Mouse (Mus musculus): Measurements from ENCODE around the gene Uqcrfs1. TPM values are rescaled to one million over a fixed set of nuclear protein-coding genes. Genes with fewer than 3 reads are reported as not detected.

Gene Uqcrfs1
- polyA plus RNA-seq, 1 experiment from 2014 or later = 256 TPM

DNA sequence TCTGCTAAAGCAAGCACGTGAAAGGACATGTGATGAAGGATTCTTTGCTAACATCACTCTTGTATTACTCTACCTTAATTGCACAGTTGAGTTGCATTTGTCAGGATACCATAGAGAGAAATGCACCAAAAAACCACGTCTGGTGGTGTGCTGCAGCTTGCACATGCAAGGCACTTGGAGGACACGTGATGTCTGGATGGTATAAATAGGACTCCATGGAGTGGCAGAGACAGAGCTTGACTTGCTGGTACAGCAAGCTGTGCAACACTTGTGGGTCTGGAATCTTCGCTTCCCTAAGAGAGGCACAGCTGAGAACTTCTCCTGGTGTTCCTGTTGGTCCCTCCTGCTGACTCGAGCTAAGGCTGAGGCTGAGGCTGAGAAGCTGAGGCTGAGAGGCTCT is 4.2 kb upstream of the Uqcrfs1 start:
- Histone ChIP-seq H3K36me3 (replicated peaks) (no peaks in the 10 kb centered on the region), H3K4me1 (peaks cover 7% of the 10 kb centered on the region), H3K4me2 (no peak overlapping the region), H3K9me3 (no peaks in the 10 kb centered on the region), H3K9ac (no peak overlapping the region), H3K27ac (no peak overlapping the region), H3K4me3 (no peak overlapping the region), H3K27me3 (replicated peaks) (no peaks in the 10 kb centered on the region)
- no peak for ATAC-seq (replicated peaks)
- WGBS = 75% methylated on average over 5 of the region's 5 CpGs

DNA sequence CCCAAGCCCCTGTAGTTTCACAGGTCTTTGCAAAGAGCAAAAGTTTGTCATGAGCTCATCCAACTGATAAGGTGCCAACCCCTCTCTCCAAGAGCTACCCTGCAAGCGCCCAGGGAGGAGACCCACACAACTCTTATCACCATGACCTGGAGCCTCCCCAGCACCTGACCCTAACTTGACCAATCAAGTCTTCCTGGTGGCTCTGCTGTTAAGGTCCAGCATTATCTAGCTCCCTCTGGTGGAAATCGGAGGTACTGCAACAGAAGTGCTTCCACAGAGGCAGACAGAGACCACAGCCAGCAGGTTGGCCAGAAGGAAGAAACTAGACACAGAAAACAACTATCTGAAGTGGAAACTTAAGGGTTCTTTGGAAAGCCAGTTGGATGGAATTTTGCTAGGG is 3.7 kb upstream of the Uqcrfs1 start:
- Histone ChIP-seq H3K9ac (no peak overlapping the region), H3K36me3 (replicated peaks) (no peaks in the 10 kb centered on the region), H3K4me3 (no peak overlapping the region), H3K27me3 (replicated peaks) (no peaks in the 10 kb centered on the region), H3K4me1 (peaks cover 12% of the 10 kb centered on the region), H3K4me2 (no peak overlapping the region), H3K9me3 (no peaks in the 10 kb centered on the region), H3K27ac (no peak overlapping the region)
- 31% methylated on average over 2 of the region's 2 CpGs for WGBS
- no peak for ATAC-seq (replicated peaks)

GRCm38 (mm10) chr13:30530761-30531160 is 14.4 kb downstream of the Uqcrfs1 start:
- Histone ChIP-seq H3K27me3 (replicated peaks) (no peaks in the 10 kb centered on the region), H3K27ac (no peak overlapping the region), H3K9me3 (no peaks in the 10 kb centered on the region), H3K36me3 (replicated peaks) (no peaks in the 10 kb centered on the region), H3K4me3 (no peak overlapping the region), H3K4me1 (no peaks in the 10 kb centered on the region), H3K9ac (no peak overlapping the region), H3K4me2 (no peak overlapping the region)
- peak; percentile 87 for ATAC-seq (replicated peaks)
- 6% methylated on average over 5 of the region's 5 CpGs for WGBS

DNA sequence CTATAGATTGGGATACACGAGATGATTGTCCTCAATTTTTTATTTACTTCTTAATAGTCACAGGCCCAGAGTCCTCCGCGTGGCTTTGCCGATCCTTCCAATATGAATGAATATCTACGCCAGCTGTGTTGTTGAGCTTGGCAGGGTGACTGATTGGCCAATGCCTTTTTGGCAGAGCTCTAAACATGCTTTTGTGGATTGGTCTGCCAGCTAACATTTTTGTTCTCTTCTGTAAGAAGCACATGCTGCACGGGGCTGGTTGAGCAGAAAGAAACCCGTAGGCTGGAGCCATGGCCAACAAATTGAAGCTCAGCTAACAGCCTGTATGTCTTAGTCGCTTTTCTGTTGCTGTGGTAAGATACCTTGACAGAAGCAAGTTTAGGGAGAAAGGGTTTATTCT is 20.2 kb downstream of the Uqcrfs1 start:
- Histone ChIP-seq H3K9ac (no peak overlapping the region), H3K4me3 (no peak overlapping the region), H3K4me1 (no peaks in the 10 kb centered on the region), H3K36me3 (replicated peaks) (no peaks in the 10 kb centered on the region), H3K27ac (no peak overlapping the region), H3K4me2 (no peak overlapping the region), H3K27me3 (replicated peaks) (no peaks in the 10 kb centered on the region), H3K9me3 (no peaks in the 10 kb centered on the region)
- 86% methylated on average over 8 of the region's 8 CpGs for WGBS
- no peak for ATAC-seq (replicated peaks)

GRCm38 (mm10) chr13:30523971-30524370 is 21.2 kb downstream of the Uqcrfs1 start:
- Histone ChIP-seq H3K9ac (no peak overlapping the region), H3K27ac (no peak overlapping the region), H3K36me3 (replicated peaks) (no peaks in the 10 kb centered on the region), H3K4me3 (no peak overlapping the region), H3K27me3 (replicated peaks) (no peaks in the 10 kb centered on the region), H3K4me1 (no peaks in the 10 kb centered on the region), H3K9me3 (no peaks in the 10 kb centered on the region), H3K4me2 (no peak overlapping the region)
- ATAC-seq (replicated peaks) = no peak
- 91% methylated on average over 9 of the region's 9 CpGs for WGBS

- H3K4me1 ChIP-seq = no peaks in the 10 kb centered on the region
- H3K4me3 ChIP-seq = no peak overlapping the region
- H3K9me3 ChIP-seq = no peaks in the 10 kb centered on the region
- no peak overlapping the region for H3K9ac ChIP-seq
- H3K27me3 ChIP-seq (replicated peaks) = no peaks in the 10 kb centered on the region
- H3K36me3 ChIP-seq (replicated peaks) = no peaks in the 10 kb centered on the region
- no peak overlapping the region for H3K4me2 ChIP-seq
- 92% methylated on average over 5 of the region's 5 CpGs for WGBS
- ATAC-seq (replicated peaks) = no peak
- no peak overlapping the region for H3K27ac ChIP-seq
Observed at GRCm38 (mm10) chr13:30523246-30523891, 21.8 kb downstream of the Uqcrfs1 start.

DNA sequence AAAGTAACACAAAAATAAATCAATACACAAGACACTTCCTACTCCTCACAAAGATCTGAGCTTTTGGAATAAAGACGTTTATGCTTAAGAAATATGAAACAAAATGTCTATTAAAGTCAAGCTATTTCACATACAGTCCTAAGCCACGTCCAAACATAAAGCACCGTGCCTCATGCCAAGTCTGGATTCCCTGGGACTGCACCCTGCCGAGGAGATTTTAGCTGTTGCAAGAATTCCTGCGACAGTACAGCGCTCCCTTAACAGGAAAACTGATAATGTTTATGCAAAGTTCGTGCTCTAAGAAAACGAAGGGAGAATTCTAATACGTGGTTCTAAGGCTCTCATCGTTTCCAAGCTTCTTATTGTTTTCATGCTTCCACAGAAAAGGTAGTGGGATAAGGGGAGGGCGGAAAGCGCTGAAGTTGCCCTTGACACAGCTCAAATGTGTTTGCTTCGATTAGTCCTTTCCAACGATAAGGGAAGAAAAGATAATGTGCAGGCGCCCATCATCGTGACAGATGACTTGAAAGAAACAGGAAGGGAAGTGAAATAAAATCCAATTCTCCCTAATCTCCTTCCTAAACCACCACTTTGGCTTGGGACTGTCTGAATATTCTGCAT is 23.8 kb downstream of the Uqcrfs1 start:
- ATAC-seq (replicated peaks) = no peak
- 71% methylated on average over 16 of the region's 16 CpGs for WGBS
- Histone ChIP-seq H3K4me3 (no peak overlapping the region), H3K9ac (no peak overlapping the region), H3K4me2 (no peak overlapping the region), H3K36me3 (replicated peaks) (no peaks in the 10 kb centered on the region), H3K27me3 (replicated peaks) (no peaks in the 10 kb centered on the region), H3K27ac (no peak overlapping the region), H3K9me3 (no peaks in the 10 kb centered on the region), H3K4me1 (no peaks in the 10 kb centered on the region)

DNA sequence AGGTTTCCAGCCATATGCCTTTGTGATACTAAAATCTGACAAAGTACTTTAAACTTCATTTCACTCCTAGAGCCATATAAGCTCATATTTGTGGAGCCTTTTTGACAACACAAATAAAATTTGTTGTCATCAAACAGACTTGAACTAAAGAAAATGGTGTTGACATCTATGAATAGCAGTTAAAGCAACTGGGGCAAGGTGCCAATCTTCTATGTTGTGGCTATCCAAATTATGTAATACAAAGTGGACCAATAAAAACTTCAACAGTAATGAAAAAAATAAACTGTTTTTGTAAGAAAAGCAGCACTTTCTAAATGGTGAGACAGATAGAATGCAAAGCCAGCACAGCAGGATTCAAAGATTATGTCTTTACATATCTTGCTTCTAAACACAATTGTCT is 27.0 kb downstream of the Uqcrfs1 start:
- no peaks in the 10 kb centered on the region for H3K9me3 ChIP-seq
- no peak overlapping the region for H3K27ac ChIP-seq
- no peaks in the 10 kb centered on the region for H3K36me3 ChIP-seq (replicated peaks)
- H3K9ac ChIP-seq = no peak overlapping the region
- H3K4me2 ChIP-seq = no peak overlapping the region
- H3K4me1 ChIP-seq = no peaks in the 10 kb centered on the region
- no peak overlapping the region for H3K4me3 ChIP-seq
- no peak for ATAC-seq (replicated peaks)
- no peaks in the 10 kb centered on the region for H3K27me3 ChIP-seq (replicated peaks)

- Histone ChIP-seq H3K9me3 (no peaks in the 10 kb centered on the region), H3K4me3 (no peak overlapping the region), H3K9ac (no peak overlapping the region), H3K27me3 (replicated peaks) (no peaks in the 10 kb centered on the region), H3K4me2 (no peak overlapping the region), H3K27ac (no peak overlapping the region), H3K4me1 (no peaks in the 10 kb centered on the region), H3K36me3 (replicated peaks) (no peaks in the 10 kb centered on the region)
- ATAC-seq (replicated peaks) = no peak
- 70% methylated on average over 4 of the region's 4 CpGs for WGBS
Observed at GRCm38 (mm10) chr13:30507651-30508050, 37.5 kb downstream of the Uqcrfs1 start.

- Histone ChIP-seq H3K4me1 (no peaks in the 10 kb centered on the region), H3K4me2 (no peak overlapping the region), H3K9ac (no peak overlapping the region), H3K36me3 (replicated peaks) (no peaks in the 10 kb centered on the region), H3K27ac (no peak overlapping the region), H3K4me3 (no peak overlapping the region), H3K9me3 (no peaks in the 10 kb centered on the region), H3K27me3 (replicated peaks) (no peaks in the 10 kb centered on the region)
- ATAC-seq (replicated peaks) = no peak
- WGBS = 36% methylated on average over 7 of the region's 7 CpGs
Observed at GRCm38 (mm10) chr13:30501860-30502395, 43.2 kb downstream of the Uqcrfs1 start.

Other genes with a start within 250 kb of the Uqcrfs1 start
- gene Agtr1a, start 208.9 kb downstream of the Uqcrfs1 start, polyA plus RNA-seq (2015; fragmentation: Nextera tagmentation; extraction: Ambion mirVana) = 0.40 and 0.59 TPM in 2 replicates
- gene Dusp22, start 114.6 kb upstream of the Uqcrfs1 start, polyA plus RNA-seq (2015; fragmentation: Nextera tagmentation; extraction: Ambion mirVana) = 29.0 and 29.6 TPM in 2 replicates
- gene Irf4, start 203.9 kb upstream of the Uqcrfs1 start, polyA plus RNA-seq (2015; fragmentation: Nextera tagmentation; extraction: Ambion mirVana) = 0.08 and 0.17 TPM in 2 replicates

All from midbrain, embryonic 15.5 days (tissue).